Mouse (Mus musculus) erythroblast, adult 5-6 weeks (primary cell): Measurements from ENCODE around the gene Arhgap27. TPM values are rescaled to one million over a fixed set of nuclear protein-coding genes. Genes with fewer than 3 reads are reported as not detected.
A peak's percentile ranks its signal among the peaks of the same experiment; 100 is the strongest.
"Not testable (repeated sequence)": the region's sequence is repeated elsewhere in the genome, so short reads cannot be mapped to it uniquely, and the experiment has no call there.

Experiments used
- ATAC-seq: replicated peaks from 2 replicates; pipeline ENCODE4 v1.8.0; 2016; ENCODE audit warnings: moderate number of reproducible peaks, mild to moderate bottlenecking, moderate TSS enrichment, inconsistent platforms; ENCODE audit not compliant: poor library complexity, low FRiP score, severe bottlenecking
- total RNA-seq, 2 experiments: library from RNA; stranded (forward) in 1 of 2; stranded (reverse) in 1 of 2; fragments of 150-400 nt in 1 of 2; fragments of 200-764, 138-1000 nt in 1 of 2; gene quantifications; 2 replicates each; pipeline versions ENCODE4 v1.2.3 to v1.2.4; 2015 to 2017; ENCODE audit warnings: low replicate concordance in 2 of 2

The Arhgap27 gene
- total RNA-seq (2015; ENCODE audit: low replicate concordance) = 5.6 and 7.9 TPM in 2 replicates
- total RNA-seq (2017; ENCODE audit: low replicate concordance) = 4.9 and 5.7 TPM in 2 replicates

DNA sequence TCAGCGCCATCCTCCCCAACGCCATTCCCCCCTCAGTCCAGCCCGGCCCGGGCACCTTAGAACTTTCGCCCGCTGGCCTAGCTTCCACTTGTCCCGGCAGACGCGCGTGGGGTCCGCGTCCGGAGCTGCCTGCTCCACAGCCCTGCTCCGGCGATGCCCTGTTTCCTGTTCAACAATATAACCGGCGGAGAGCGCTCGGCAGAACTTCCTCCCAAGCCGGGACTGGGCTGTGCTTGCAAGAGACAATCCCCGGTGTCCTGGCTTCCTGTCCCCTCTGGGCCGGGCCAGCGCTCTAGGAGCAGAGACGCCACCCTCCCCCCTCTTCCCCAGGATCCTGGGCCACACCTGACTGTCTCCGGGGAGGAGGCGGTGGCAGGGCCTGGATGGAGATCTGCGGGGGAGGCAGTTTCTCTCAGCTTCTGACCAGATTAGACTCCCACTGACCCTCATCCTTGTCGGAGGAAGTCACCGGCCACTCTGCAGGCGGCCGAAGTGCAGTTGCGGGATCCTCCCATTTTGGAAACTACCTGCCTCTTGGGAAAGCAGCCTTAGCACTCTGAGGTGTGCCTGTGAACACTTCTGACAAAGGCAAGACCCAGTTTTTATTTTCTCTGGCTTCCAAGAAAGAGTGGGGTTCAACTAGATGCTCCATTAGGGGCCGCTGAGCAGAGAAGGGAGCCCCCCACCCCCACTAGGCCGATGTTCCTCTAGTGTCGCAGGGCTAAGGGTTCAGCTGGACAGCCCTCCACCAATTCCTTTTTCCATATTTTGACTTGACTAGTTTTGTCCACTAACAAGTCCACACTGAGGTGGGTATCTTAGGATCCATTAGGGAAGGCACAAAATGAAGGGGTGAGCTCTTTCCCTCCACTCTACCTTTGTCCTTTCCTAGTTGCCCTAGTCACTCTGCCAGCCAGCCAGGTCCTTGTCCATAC lies at the start of gene Arhgap27:
TSS of gene Arhgap27 (minus strand) at position 479 of the 935 bp plus-strand sequence.
- no peak for ATAC-seq

DNA sequence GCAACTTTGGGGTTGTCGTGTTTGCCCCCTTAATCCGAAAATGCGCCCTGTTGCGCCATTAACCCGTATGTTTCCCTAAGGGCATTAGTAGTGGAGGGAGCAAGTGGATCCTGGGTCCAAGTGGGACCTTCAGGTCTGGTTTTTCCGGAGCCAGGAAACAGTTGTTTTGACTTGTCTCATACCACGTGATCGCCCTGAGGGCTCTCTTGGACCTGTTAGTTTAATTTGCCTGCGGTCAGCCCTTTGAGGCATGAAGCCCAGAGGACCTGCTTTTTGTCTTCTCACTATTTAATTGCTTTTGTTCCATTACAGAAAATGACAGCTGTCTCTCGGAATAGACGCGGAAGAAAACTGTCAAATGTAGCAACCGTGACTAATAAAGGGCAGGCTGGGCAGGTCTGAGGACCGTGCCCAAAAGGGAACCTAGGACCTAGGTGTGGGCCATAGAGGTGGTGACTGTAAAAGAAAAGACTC lies 49.5 kb upstream of the Arhgap27 start:
- ATAC-seq = peak; percentile 46

DNA sequence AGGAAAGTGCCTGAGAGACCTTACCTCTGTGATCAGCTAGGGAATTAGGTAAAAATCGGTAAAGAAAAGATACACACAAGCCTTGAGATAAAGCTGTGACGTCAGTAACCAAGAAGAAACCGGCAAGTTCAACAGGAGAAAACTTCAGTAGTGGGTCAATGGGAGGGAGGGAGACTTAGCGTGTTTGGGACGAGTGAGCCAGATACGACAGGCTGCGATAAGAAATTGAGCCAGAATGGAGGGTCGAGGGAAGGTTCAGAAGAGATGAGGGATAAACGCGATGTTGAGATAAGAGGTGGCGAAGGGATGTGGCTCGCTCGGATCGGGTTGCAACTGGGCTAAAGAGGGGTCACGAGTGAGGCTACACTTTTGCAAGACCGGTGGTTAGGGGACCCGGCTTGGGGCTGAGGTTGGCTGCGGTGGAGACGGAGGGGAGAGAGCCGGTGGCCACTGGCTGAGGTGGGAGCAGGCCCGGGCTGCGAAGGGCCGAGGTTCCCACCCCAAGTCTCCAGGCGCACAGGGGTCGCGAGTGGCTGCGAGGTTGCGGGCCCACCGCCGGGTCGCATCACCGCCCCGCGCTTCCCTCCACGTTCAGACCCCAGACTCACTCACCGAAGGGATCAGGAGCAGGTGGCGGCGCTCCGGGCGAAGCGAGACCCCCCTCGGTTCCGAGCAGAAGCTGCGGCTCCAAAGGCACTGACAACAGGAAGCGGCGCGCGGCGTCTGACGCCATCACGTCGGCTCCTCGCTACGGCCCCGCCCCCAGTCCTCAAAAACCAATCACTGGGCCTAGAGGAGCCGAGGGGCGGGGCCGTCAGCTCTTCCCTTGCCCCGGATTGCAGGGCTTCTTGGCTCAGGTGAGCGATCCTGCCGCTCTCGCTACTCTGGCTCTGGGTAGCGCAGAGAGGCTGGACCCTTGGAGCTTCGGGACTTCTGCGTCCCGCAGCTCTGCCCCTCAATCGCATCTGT lies 48.8 kb upstream of the Arhgap27 start, which contains the start of gene Plekhm1:
TSS of gene Plekhm1 (minus strand) at position 707 of the 969 bp plus-strand sequence.
- ATAC-seq = peak; percentile 98

GRCm38 (mm10) chr11:103411301-103411700 lies 47.8 kb upstream of the Arhgap27 start:
- ATAC-seq = no peak

DNA sequence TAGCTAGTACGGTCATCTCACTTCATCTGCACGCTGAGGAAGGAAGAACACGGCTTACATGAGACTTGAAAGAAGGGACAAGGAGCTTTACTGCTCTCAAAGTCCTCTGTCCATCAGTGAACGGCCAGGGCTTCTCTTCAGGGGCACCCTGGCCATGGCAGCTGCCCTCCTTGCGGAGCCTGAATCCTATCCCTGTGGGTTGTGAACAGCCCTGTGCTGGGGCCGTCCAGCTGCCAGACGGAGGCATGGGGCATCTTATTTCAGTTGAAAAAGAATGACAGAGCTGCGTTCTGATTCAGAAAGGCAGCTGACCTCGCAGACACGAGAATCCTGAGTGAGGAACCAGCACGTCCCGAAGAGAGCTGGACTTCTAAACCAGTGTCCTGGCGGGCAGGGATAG lies 45.4 kb upstream of the Arhgap27 start:
- ATAC-seq = no peak

GRCm38 (mm10) chr11:103407136-103407535 lies 43.6 kb upstream of the Arhgap27 start:
- ATAC-seq = not testable (repeated sequence)

DNA sequence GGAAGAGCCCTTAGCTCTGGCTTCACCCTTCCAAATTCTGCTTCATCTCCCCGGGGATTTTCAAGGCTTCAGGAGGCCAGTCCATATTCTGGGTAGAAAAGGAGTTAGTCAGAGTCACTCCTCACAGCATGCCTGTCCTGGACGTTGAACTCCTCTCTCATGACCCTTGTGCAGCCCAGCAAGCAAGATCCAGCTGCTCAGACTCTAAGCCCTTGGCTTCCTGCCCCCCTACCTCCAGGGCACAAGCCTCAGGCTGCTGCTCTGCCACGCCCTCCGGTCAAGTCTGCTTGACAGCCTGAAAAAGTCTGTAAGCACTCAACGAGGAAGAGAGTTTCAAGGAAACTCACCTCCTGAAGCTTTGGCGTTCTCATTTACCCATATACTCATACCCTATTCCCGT lies 43.1 kb upstream of the Arhgap27 start:
- no peak for ATAC-seq

- no peak for ATAC-seq
Observed at GRCm38 (mm10) chr11:103405814-103406213, 42.3 kb upstream of the Arhgap27 start.

DNA sequence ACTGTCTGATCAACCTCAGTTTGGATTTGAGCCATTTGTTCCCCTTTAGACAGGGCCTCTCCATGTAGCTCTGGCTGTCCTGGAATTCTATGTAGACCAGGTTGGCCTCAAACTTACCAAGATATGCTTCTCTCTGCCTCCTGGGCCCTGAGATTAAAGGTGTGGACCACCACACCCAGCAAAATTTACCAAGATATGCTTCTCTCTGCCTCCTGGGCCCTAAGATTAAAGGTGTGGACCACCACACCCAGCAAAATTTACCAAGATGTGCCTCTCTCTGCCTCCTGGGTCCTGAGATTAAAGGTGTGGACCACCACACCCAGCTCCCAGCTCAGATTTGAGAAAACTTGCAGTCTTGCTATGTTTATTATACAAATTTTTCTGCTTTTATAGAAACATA lies 41.1 kb upstream of the Arhgap27 start:
- ATAC-seq = peak; percentile 75

DNA sequence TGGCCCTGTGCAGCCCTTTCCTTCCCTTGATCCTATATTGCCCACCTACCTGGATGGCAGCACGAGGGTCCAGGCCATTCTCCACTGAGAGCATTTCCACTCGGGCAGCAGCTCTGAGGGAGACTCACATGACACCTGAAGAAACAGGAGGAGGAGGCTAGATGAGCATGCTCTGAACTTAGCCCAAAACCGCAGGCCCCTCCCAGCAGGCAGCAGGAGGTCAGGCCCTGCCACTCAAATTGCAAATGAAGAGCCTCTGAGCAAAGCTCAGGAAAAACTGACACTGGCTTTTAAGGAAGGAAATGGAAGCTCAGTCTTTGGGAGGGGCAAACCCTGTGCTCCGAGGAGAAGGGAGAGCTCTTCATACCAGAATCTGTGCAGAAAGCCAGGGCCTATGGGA lies 40.3 kb upstream of the Arhgap27 start:
- ATAC-seq = no peak

GRCm38 (mm10) chr11:103402738-103403137 lies 39.2 kb upstream of the Arhgap27 start:
- no peak for ATAC-seq

- peak; percentile 71; the same call in 1 of the 2 replicates for ATAC-seq
Observed at GRCm38 (mm10) chr11:103402198-103402597, 38.7 kb upstream of the Arhgap27 start.

- no peak for ATAC-seq
Observed at GRCm38 (mm10) chr11:103399986-103400385, 36.5 kb upstream of the Arhgap27 start.

DNA sequence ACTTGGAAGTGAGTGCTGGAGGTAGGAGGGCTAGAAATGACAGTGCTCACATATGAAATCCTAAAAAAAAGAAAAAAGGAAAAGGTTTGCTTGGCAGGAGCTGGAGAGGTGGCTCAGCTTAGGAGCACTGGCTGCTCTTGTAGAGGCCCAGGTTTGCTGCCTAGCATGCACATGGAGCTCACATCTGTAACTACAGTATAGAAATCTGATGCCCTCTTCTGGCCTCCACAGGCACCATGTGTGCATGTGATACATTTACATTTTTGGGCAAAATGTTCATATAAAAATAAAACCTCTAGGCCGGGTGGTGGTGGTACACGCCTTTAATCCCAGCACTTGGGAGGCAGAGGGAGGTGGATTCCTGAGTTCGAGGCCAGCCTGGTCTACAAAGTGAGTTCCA lies 35.6 kb upstream of the Arhgap27 start:
- ATAC-seq = no peak

DNA sequence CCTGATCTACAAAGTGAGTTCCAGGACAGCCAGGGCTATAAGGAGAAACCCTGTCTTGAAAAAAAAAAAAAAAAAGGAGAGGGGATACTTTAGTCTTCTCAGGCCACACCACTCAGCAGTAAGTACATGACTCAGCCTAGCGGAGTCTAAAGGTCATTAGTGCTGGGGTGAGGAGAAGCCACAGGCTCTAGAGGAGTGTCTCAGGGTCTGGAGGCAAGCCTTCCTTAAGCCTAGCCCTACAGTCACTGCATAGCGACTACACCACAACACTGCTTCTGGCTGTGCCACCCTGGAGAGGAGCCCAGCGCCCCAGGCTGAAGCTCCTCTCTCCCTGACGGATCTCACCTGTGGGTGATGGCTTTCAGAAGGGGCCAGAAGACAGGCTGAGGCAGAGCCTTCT lies 33.2 kb upstream of the Arhgap27 start:
- no peak for ATAC-seq

DNA sequence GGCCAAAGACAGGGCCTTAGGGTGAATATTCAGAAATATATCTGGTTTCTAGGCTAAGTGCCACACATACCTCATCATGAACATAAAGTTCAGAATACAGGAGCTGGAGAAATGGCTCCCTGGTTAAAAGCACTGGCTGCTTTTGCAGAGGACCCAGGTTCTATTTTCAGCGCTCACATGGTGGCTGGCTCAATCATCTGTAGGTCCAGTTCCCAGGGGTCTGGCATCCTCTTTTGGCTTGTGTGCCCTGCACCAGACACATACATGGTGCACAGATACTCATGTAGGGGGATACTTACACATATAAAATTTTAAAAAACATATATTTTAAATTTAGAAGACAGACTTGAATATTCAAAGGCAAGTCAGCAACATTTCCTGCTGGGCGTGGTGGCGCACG lies 32.7 kb upstream of the Arhgap27 start:
- no peak for ATAC-seq

DNA sequence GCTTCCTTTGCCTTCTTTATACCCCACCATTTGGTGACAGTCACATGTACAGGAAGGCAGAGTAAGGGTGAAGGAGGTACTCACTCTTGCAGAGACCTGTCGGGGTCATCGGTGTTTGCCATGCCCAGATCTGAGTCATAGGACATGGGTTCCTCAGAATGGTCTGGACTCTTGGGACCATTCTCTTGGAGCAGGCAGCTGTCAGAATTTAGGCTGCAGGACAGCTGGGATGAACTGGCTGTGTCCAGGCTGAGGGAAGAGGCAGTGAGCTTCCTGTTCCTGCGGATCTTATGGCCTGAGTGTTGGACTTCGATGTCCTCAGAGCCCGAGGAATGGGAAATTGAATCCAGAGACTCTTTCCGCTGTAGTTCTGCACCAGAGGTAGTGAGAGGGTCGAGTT lies 31.1 kb upstream of the Arhgap27 start:
- no peak for ATAC-seq

DNA sequence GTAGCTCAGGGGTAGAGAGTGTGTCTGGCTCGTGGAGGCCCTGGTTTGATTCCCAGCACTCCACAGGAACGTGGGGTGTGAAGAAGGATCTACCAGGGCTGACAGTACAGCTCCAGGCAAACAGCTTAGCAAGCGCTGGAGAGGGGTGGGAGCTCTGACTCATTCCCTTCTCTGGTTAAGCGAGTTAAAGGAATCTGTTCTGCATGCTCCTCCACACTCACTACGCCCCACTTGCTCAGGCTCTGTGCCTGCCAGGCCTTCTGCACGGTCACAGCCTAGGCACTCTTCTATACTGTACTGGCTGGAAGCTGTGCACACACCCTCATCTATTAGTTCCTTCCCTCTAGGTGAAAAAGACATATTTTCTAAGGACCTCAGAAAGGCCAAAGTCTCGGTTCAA lies 30.5 kb upstream of the Arhgap27 start:
- no peak for ATAC-seq

DNA sequence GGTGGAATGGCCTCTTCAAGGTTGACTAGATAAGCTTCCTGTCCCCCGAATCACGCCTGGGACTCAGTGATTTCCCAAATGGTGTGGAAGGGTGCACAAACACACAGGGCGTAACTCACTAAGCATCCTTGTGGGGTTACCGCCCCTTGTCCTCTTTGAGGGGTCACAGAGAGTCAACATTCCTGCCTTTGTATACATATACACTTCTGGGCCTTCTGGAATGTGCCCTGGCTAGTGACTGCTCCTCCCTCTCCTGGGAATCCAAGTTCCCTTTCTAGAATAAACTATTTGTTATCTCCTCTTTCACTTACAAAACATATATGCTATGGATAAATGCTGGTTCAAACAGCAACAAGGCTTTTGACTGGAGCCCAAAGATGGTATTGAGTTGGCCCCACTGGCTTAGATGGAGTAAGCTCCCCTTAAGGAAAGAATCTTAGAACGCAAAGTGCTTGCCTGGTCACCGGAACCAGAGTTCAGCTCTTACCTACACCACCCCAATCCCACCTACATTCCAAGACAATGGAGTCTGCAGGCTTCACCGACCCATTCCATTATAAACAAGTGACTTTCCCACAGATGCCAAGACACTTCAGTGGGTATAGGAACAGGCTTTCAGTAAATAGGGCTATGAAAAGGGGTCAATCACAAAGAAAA lies 24.5 kb upstream of the Arhgap27 start:
- no peak for ATAC-seq

- ATAC-seq = no peak
Observed at GRCm38 (mm10) chr11:103386827-103387226, 23.3 kb upstream of the Arhgap27 start.
